Mouse (Mus musculus) macrophage (primary cell): Measurements from ENCODE around the gene Vcpkmt. TPM values are rescaled to one million over a fixed set of nuclear protein-coding genes. Genes with fewer than 3 reads are reported as not detected.
"Not testable (repeated sequence)": the region's sequence is repeated elsewhere in the genome, so short reads cannot be mapped to it uniquely, and the experiment has no call there.

ENCODE experiments used
- H3K27ac ChIP-seq: fragments of 350-480 bp; formaldehyde crosslinking; 2 replicates; pipeline ENCODE4 v1.9.0; 2021
- H3K36me3 ChIP-seq: fragments of 350-480 bp; formaldehyde crosslinking; 2 replicates; pipeline ENCODE4 v1.9.0; 2021; ENCODE audit errors: inconsistent target
- H3K4me3 ChIP-seq: fragments of 350-480 bp; formaldehyde crosslinking; 2 replicates; pipeline ENCODE4 v1.9.0; 2021; ENCODE audit errors: inconsistent target
- H3K79me2 ChIP-seq: fragments of 350-480 bp; formaldehyde crosslinking; 2 replicates; pipeline ENCODE4 v1.9.0; 2021; ENCODE audit errors: inconsistent target
- WGBS: methylation state at CpG from one replicate; pipeline ENCODE4 v1.1.7; 2026; ENCODE audit warnings: inconsistent platforms; ENCODE audit not compliant: missing documents; 5-methylcytosine and 5-hydroxymethylcytosine counted together
- polyA plus RNA-seq: library from polyadenylated mRNA; stranded (reverse); fragments of 250-400 nt; gene quantifications from 3 replicates; pipeline ENCODE4 v1.2.4, GENCODE M21; 2018; ENCODE audit warnings: inconsistent platforms
- total RNA-seq, 78 experiments: library from RNA; depleted of rRNA; stranded (reverse); fragments of 250-400 nt; gene quantifications; 1 replicate in 9 of 78; 2 replicates in 24 of 78; 3 replicates in 43 of 78; 4 replicates in 2 of 78; pipeline ENCODE4 v1.2.4; 2018; ENCODE audit warnings: inconsistent platforms in 56 of 78

The Vcpkmt gene
- total RNA-seq (2018; cell fraction: chromatin; rRNA removed) = 1 to 10 TPM in 20 of 26 experiments, under 1 TPM in 3, not detected in 3; 0.81 to 7.8 (median 2.2) TPM
- total RNA-seq (2018; cell fraction: cytosol; rRNA removed) = 10 to 100 TPM; 12.2 to 22.8 (median 17.3) TPM
- total RNA-seq (2018; cell fraction: nucleus; rRNA removed) = 1 to 10 TPM; 1.1 to 9.9 (median 4.3) TPM
- polyA plus RNA-seq = 15.4 to 25.0 TPM (median 23.6 TPM) in 3 replicates

GRCm38 (mm10) chr12:69582613-69583269, at the start of gene Vcpkmt:
Vcpkmt (minus strand) TSS chr12:69583028.
- Histone ChIP-seq H3K36me3 (peaks cover 34% of the 10 kb centered on the region), H3K27ac (peak within 1 kb of the TSS; percentile 29), H3K79me2 (peaks cover 20% of the 10 kb centered on the region), H3K4me3 (peak within 1 kb of the TSS; percentile 51)
- under 1% methylated on average over 55 of the region's 56 CpGs for WGBS

- peaks cover 30% of the 10 kb centered on the region; the same call in 1 of the 2 replicates for H3K36me3 ChIP-seq
- H3K4me3 ChIP-seq, H3K79me2 ChIP-seq: not testable (repeated sequence)
These were observed 35.8 kb upstream of the Vcpkmt start for GRCm38 (mm10) chr12:69618590-69618989.

GRCm38 (mm10) chr12:69604367-69604766, 21.5 kb upstream of the Vcpkmt start:
- no peak overlapping the region for H3K27ac ChIP-seq
- no peak overlapping the region for H3K4me3 ChIP-seq
- WGBS = 86% methylated on average over 2 of the region's 2 CpGs
- H3K79me2 ChIP-seq = no peaks in the 10 kb centered on the region
- H3K36me3 ChIP-seq = peaks cover 27% of the 10 kb centered on the region; the same call in 1 of the 2 replicates

More at GRCm38 (mm10) chr12:69618590-69618989, 35.8 kb upstream of the Vcpkmt start:
- WGBS = 96% methylated on average over 5 of the region's 5 CpGs
- H3K27ac ChIP-seq = not testable (repeated sequence)

- Histone ChIP-seq H3K79me2 (no peaks in the 10 kb centered on the region), H3K4me3 (no peak overlapping the region), H3K36me3 (peaks cover 8% of the 10 kb centered on the region; the same call in 1 of the 2 replicates), H3K27ac (no peak overlapping the region)
- WGBS = 97% methylated on average over 3 of the region's 4 CpGs
These were observed 14.6 kb upstream of the Vcpkmt start for GRCm38 (mm10) chr12:69597446-69597845.

GRCm38 (mm10) chr12:69593130-69593529, 10.3 kb upstream of the Vcpkmt start:
- WGBS = 96% methylated on average over 5 of the region's 5 CpGs
- H3K36me3 ChIP-seq = peaks cover 20% of the 10 kb centered on the region
- H3K27ac ChIP-seq = no peak overlapping the region
- H3K79me2 ChIP-seq = no peaks in the 10 kb centered on the region
- no peak overlapping the region for H3K4me3 ChIP-seq

GRCm38 (mm10) chr12:69583270-69583629, 422 bp upstream of the Vcpkmt start:
- 25% methylated on average over 3 of the region's 5 CpGs for WGBS
- Histone ChIP-seq H3K36me3 (peaks cover 30% of the 10 kb centered on the region), H3K27ac (peak overlapping the region; percentile 29), H3K4me3 (peak overlapping the region; percentile 51; the same call in 1 of the 2 replicates), H3K79me2 (peaks cover 20% of the 10 kb centered on the region)

GRCm38 (mm10) chr12:69582216-69582612, 614 bp downstream of the Vcpkmt start:
- 10% methylated on average over 9 of the region's 9 CpGs for WGBS
- no peak overlapping the region for H3K27ac ChIP-seq
- H3K79me2 ChIP-seq = peaks cover 20% of the 10 kb centered on the region
- H3K36me3 ChIP-seq = peaks cover 39% of the 10 kb centered on the region
- peak overlapping the region; percentile 51 for H3K4me3 ChIP-seq

- H3K27ac ChIP-seq = no peak overlapping the region
- no peak overlapping the region for H3K4me3 ChIP-seq
- 91% methylated on average over 5 of the region's 5 CpGs for WGBS
- peaks cover 24% of the 10 kb centered on the region; the same call in 1 of the 2 replicates for H3K36me3 ChIP-seq
- H3K79me2 ChIP-seq = peaks cover 20% of the 10 kb centered on the region
These were observed 3.2 kb downstream of the Vcpkmt start for GRCm38 (mm10) chr12:69579623-69580022.

- H3K4me3 ChIP-seq = no peak overlapping the region
- H3K79me2 ChIP-seq = peaks cover 7% of the 10 kb centered on the region; the same call in 1 of the 2 replicates
- 95% methylated on average over 9 of the region's 9 CpGs for WGBS
- peaks cover 24% of the 10 kb centered on the region; the same call in 1 of the 2 replicates for H3K36me3 ChIP-seq
- H3K27ac ChIP-seq = no peak overlapping the region
These were observed 6.7 kb downstream of the Vcpkmt start for GRCm38 (mm10) chr12:69576120-69576627.

GRCm38 (mm10) chr12:69573916-69574881, 8.6 kb downstream of the Vcpkmt start:
- peaks cover 24% of the 10 kb centered on the region; the same call in 1 of the 2 replicates for H3K36me3 ChIP-seq
- peak overlapping the region; percentile 79 for H3K27ac ChIP-seq
- peak overlapping the region; percentile 23; the same call in 1 of the 2 replicates for H3K4me3 ChIP-seq
- no peaks in the 10 kb centered on the region for H3K79me2 ChIP-seq
- 28% methylated on average over 17 of the region's 17 CpGs for WGBS

- Histone ChIP-seq H3K79me2 (no peaks in the 10 kb centered on the region), H3K27ac (no peak overlapping the region), H3K4me3 (no peak overlapping the region), H3K36me3 (peaks cover 15% of the 10 kb centered on the region; the same call in 1 of the 2 replicates)
- WGBS = 94% methylated on average over 8 of the region's 8 CpGs
These were observed 9.6 kb downstream of the Vcpkmt start for GRCm38 (mm10) chr12:69573271-69573670.

- H3K4me3 ChIP-seq = no peak overlapping the region
- H3K27ac ChIP-seq = no peak overlapping the region
- 87% methylated on average over 2 of the region's 3 CpGs for WGBS
- H3K79me2 ChIP-seq = no peaks in the 10 kb centered on the region
- no peaks in the 10 kb centered on the region for H3K36me3 ChIP-seq
These were observed 12.9 kb downstream of the Vcpkmt start for GRCm38 (mm10) chr12:69569926-69570325.

- no peaks in the 10 kb centered on the region for H3K36me3 ChIP-seq
- 95% methylated on average over 3 of the region's 3 CpGs for WGBS
- no peaks in the 10 kb centered on the region for H3K79me2 ChIP-seq
- H3K27ac ChIP-seq = no peak overlapping the region
- H3K4me3 ChIP-seq = no peak overlapping the region
These were observed 14.6 kb downstream of the Vcpkmt start for GRCm38 (mm10) chr12:69568266-69568665.

- H3K79me2 ChIP-seq, H3K4me3 ChIP-seq, H3K27ac ChIP-seq, H3K36me3 ChIP-seq: not testable (repeated sequence)
- WGBS = 93% methylated on average over 5 of the region's 6 CpGs
These were observed 21.8 kb downstream of the Vcpkmt start for GRCm38 (mm10) chr12:69561006-69561405.
